Mouse (Mus musculus) liver, postnatal 0 days (tissue): ENCODE measurements at regions not wholly inside any gene's neighbourhood (a gene's known extent, or its start where the extent isn't known, plus 50 kb on each side); places are given as distances from the start of the nearest gene placed in this dataset.

Experiments used
- ATAC-seq: fragments of 200-750 bp; cut with Nextera tagmentation; 2 replicates; pipeline ENCODE4 v1.8.0; 2017; ENCODE audit warnings: mild to moderate bottlenecking, moderate library complexity
- DNase-seq: peaks from one replicate; pipeline ENCODE4 v3.0.0-alpha.2; 2016
- H3K27ac ChIP-seq: fragments of 300-500 bp; sonication (generic); 2 replicates; pipeline ENCODE4 v1.5.1; 2014; ENCODE audit warnings: antibody characterized with exemption, moderate library complexity, mild to moderate bottlenecking, low read depth
- H3K27me3 ChIP-seq: fragments of 300-500 bp; sonication (generic); 2 replicates; pipeline ENCODE4 v1.6.1; 2014; ENCODE audit warnings: low read length, control low read depth, mixed read lengths; ENCODE audit not compliant: insufficient read depth
- H3K36me3 ChIP-seq: fragments of 300-500 bp; sonication (generic); replicated peaks from 2 replicates; pipeline ENCODE4 v1.6.1; 2014; ENCODE audit warnings: mild to moderate bottlenecking, control low read depth, low read length, moderate library complexity, mixed read lengths; ENCODE audit not compliant: insufficient read depth
- H3K4me1 ChIP-seq: fragments of 300-500 bp; sonication (generic); 2 replicates; pipeline ENCODE4 v1.6.1; 2014; ENCODE audit warnings: antibody characterized with exemption, mild to moderate bottlenecking, control low read depth; ENCODE audit not compliant: insufficient read depth
- H3K4me2 ChIP-seq: fragments of 300-500 bp; sonication (generic); 2 replicates; pipeline ENCODE4 v1.6.1; 2014; ENCODE audit warnings: low read depth, mild to moderate bottlenecking, low read length, moderate library complexity, mixed read lengths
- H3K4me3 ChIP-seq: fragments of 300-500 bp; sonication (generic); 2 replicates; pipeline ENCODE4 v1.5.1; 2014; ENCODE audit warnings: low read depth, low read length
- H3K9ac ChIP-seq: fragments of 300-500 bp; sonication (generic); replicated peaks from 2 replicates; pipeline ENCODE4 v1.6.1; 2014; ENCODE audit warnings: mild to moderate bottlenecking, moderate library complexity
- H3K9me3 ChIP-seq: fragments of 300-500 bp; sonication (generic); 2 replicates; pipeline ENCODE4 v1.6.1; 2016; ENCODE audit warnings: mild to moderate bottlenecking, control low read depth, low read length, mixed read lengths
- CTCF ChIP-seq: sonication (generic); IDR thresholded peaks from 2 replicates; pipeline ENCODE4 v1.5.1; 2016; ENCODE audit warnings: antibody characterized with exemption, low read depth
- EP300 ChIP-seq: IDR thresholded peaks from 2 replicates; pipeline ENCODE4 v1.6.1; 2016; ENCODE audit warnings: antibody characterized with exemption, low read depth, mild to moderate bottlenecking
- whole genome bisulfite sequencing: fragments of 180-500 bp; shearing (Covaris S2); extraction: QIAGEN DNeasy Blood & Tissue Kit; methylation state at CpG from one replicate; pipeline ENCODE4 v1.1.7; 2014; ENCODE audit not compliant: insufficient replicate concordance; 5-methylcytosine and 5-hydroxymethylcytosine counted together

GRCm38 (mm10) chr19:15456943-15457735 lies 490.0 kb downstream of the Psat1 start:
- DNase-seq = no peak
- Histone ChIP-seq H3K9ac (no peak overlapping the region), H3K36me3 (no peaks in the 10 kb centered on the region), H3K27ac (no peak overlapping the region), H3K27me3 (no peaks in the 10 kb centered on the region), H3K9me3 (no peaks in the 10 kb centered on the region), H3K4me2 (no peak overlapping the region), H3K4me1 (no peaks in the 10 kb centered on the region), H3K4me3 (no peak overlapping the region)
- 42% methylated on average over 9 of the region's 9 CpGs for WGBS
- ATAC-seq = no peak
- TF ChIP-seq EP300 = no peak

GRCm38 (mm10) chr19:15448989-15449388 lies 498.1 kb downstream of the Psat1 start:
- ATAC-seq (no peak), DNase-seq (no peak)
- Histone ChIP-seq H3K9ac (no peak overlapping the region), H3K4me3 (no peak overlapping the region), H3K27me3 (no peaks in the 10 kb centered on the region), H3K4me1 (no peaks in the 10 kb centered on the region), H3K4me2 (no peak overlapping the region), H3K36me3 (no peaks in the 10 kb centered on the region), H3K9me3 (no peaks in the 10 kb centered on the region), H3K27ac (no peak overlapping the region)
- TF ChIP-seq CTCF (no peak), EP300 (no peak)
- WGBS = 46% methylated on average over 5 of the region's 5 CpGs

GRCm38 (mm10) chr19:15431798-15432197 lies 515.3 kb downstream of the Psat1 start:
- ATAC-seq = no peak
- 74% methylated on average over 5 of the region's 5 CpGs for WGBS

DNA sequence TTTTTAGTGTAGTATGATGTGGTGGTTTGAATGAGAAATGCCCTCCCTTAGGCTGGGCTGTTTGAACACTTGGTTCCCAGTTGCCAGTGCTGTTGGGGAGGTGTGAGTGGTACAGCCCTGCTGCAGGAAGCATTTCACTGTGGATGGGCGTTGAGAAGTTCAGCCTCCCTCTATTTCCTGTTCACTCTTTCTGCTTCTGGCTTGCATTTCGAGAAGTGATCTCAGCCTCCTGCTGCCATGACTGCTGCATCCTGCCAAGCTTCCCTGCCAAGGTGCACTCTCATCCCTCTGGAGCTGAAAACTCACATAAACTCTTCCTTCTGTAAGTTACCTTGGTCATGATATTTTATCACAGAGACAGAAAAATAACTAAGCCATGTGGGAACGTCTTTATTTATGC lies 525.8 kb downstream of the Psat1 start:
- no peak overlapping the region for H3K9ac ChIP-seq
- H3K4me1 ChIP-seq = no peaks in the 10 kb centered on the region
- 33% methylated on average over 3 of the region's 3 CpGs for WGBS
- no peaks in the 10 kb centered on the region for H3K36me3 ChIP-seq
- no peak overlapping the region for H3K27ac ChIP-seq
- DNase-seq (no peak), ATAC-seq (no peak)
- TF ChIP-seq CTCF = no peak
- TF ChIP-seq EP300 = no peak
- no peaks in the 10 kb centered on the region for H3K27me3 ChIP-seq
- H3K9me3 ChIP-seq = no peaks in the 10 kb centered on the region
- H3K4me2 ChIP-seq = no peak overlapping the region
- H3K4me3 ChIP-seq = no peak overlapping the region

More at GRCm38 (mm10) chr19:15431798-15432197, 515.3 kb downstream of the Psat1 start:
- H3K4me2 ChIP-seq = no peak overlapping the region
- no peak for TF ChIP-seq CTCF
- no peak for TF ChIP-seq EP300
- H3K4me3 ChIP-seq = no peak overlapping the region
- no peaks in the 10 kb centered on the region for H3K4me1 ChIP-seq
- no peak overlapping the region for H3K9ac ChIP-seq
- no peak for DNase-seq
- no peaks in the 10 kb centered on the region for H3K9me3 ChIP-seq
- no peaks in the 10 kb centered on the region for H3K27me3 ChIP-seq
- H3K36me3 ChIP-seq = no peaks in the 10 kb centered on the region
- H3K27ac ChIP-seq = no peak overlapping the region

- 67% methylated on average over 3 of the region's 3 CpGs for WGBS
- H3K27ac ChIP-seq = no peak overlapping the region
- DNase-seq = no peak
Observed at GRCm38 (mm10) chr19:15398624-15399023, 548.5 kb downstream of the Psat1 start.

DNA sequence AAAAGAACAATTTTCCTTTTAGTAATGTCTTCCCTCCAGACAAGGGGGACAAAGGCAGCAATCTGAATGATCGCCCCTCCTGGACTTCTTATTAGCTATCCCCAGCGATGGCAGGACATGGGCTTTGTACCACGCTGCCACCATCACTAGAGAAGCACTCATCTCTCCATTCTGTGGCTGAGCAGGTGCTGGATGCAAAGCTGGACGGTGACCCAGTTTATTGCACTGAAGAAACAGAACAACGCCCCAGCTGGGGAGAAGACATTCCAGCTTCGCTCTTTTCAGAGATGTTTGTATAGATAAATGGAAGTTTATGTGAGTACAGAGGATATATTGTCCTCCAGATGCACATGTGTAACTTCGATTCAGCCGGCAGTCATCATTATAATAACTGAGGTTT lies 575.5 kb downstream of the Psat1 start:
- no peak overlapping the region for H3K9ac ChIP-seq
- H3K27me3 ChIP-seq = no peaks in the 10 kb centered on the region
- H3K4me3 ChIP-seq = no peak overlapping the region
- DNase-seq = no peak
- no peak for ATAC-seq
- no peaks in the 10 kb centered on the region for H3K9me3 ChIP-seq
- no peaks in the 10 kb centered on the region for H3K36me3 ChIP-seq
- no peak overlapping the region for H3K27ac ChIP-seq
- no peaks in the 10 kb centered on the region for H3K4me1 ChIP-seq
- no peak overlapping the region for H3K4me2 ChIP-seq
- WGBS = 78% methylated on average over 8 of the region's 8 CpGs
- TF ChIP-seq EP300 (no peak), CTCF (no peak)

More at GRCm38 (mm10) chr19:15398624-15399023, 548.5 kb downstream of the Psat1 start:
- Histone ChIP-seq H3K36me3 (no peaks in the 10 kb centered on the region), H3K4me1 (no peaks in the 10 kb centered on the region), H3K4me3 (no peak overlapping the region), H3K27me3 (no peaks in the 10 kb centered on the region), H3K4me2 (no peak overlapping the region), H3K9me3 (no peaks in the 10 kb centered on the region), H3K9ac (no peak overlapping the region)
- ATAC-seq = no peak
- no peak for TF ChIP-seq CTCF
- TF ChIP-seq EP300 = no peak

DNA sequence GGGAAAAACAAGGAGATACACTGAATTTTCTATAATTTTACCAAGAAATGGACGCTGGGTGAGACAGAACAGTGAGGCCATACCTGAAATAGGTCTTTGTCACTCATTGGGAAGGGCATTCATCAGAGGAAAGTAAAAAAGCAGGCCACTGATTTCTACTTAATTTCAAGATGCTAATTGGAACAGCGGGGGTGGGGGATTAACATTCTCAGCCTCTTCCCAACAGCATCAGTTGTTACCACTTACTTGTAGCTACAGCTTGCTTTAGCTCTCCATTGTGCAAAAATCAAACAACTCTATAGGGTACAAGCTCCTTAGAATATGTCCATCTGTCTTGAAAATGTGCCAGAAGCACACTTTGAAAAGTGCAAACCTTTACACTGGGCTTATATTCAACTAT lies 580.2 kb downstream of the Psat1 start:
- no peaks in the 10 kb centered on the region for H3K9me3 ChIP-seq
- no peak overlapping the region for H3K9ac ChIP-seq
- H3K27ac ChIP-seq = no peak overlapping the region
- WGBS = 57% methylated on average over 2 of the region's 2 CpGs
- H3K4me3 ChIP-seq = no peak overlapping the region
- H3K36me3 ChIP-seq = no peaks in the 10 kb centered on the region
- ATAC-seq (no peak), DNase-seq (no peak)
- no peak overlapping the region for H3K4me2 ChIP-seq
- TF ChIP-seq EP300 (no peak), CTCF (no peak)
- no peaks in the 10 kb centered on the region for H3K27me3 ChIP-seq
- no peaks in the 10 kb centered on the region for H3K4me1 ChIP-seq
